Mouse (Mus musculus) embryonic facial prominence, embryonic 15.5 days (tissue): ENCODE data around the gene Saa4. TPM values are rescaled to one million over a fixed set of nuclear protein-coding genes. Genes with fewer than 3 reads are reported as not detected.
"Not testable (repeated sequence)": the region's sequence is repeated elsewhere in the genome, so short reads cannot be mapped to it uniquely, and the experiment has no call there.

Experiments used
- ATAC-seq: fragments of 200-750 bp; cut with Nextera tagmentation; 2 replicates; pipeline ENCODE4 v1.8.0; 2017; ENCODE audit warnings: low read depth, moderate TSS enrichment; ENCODE audit not compliant: insufficient number of reproducible peaks, low FRiP score, low TSS enrichment
- H3K27ac ChIP-seq: fragments of 300-500 bp; sonication (generic); replicated peaks from 2 replicates; pipeline ENCODE4 v1.5.1; 2015; ENCODE audit warnings: mild to moderate bottlenecking, inconsistent platforms
- H3K27me3 ChIP-seq: fragments of 300-500 bp; sonication (generic); 2 replicates; pipeline ENCODE4 v1.6.1; 2015; ENCODE audit warnings: inconsistent platforms
- H3K36me3 ChIP-seq: fragments of 300-500 bp; sonication (generic); 2 replicates; pipeline ENCODE4 v1.6.1; 2015; ENCODE audit warnings: mild to moderate bottlenecking, inconsistent platforms
- H3K4me1 ChIP-seq: fragments of 300-500 bp; sonication (generic); 2 replicates; pipeline ENCODE4 v1.6.1; 2015; ENCODE audit warnings: inconsistent platforms
- H3K4me2 ChIP-seq: fragments of 300-500 bp; sonication (generic); replicated peaks from 2 replicates; pipeline ENCODE4 v1.6.1; 2015; ENCODE audit warnings: mild to moderate bottlenecking, inconsistent platforms
- H3K4me3 ChIP-seq: fragments of 300-500 bp; sonication (generic); replicated peaks from 2 replicates; pipeline ENCODE4 v1.5.1; 2015; ENCODE audit warnings: mild to moderate bottlenecking, inconsistent platforms
- H3K9ac ChIP-seq: fragments of 300-500 bp; sonication (generic); 2 replicates; pipeline ENCODE4 v1.6.1; 2015; ENCODE audit warnings: inconsistent platforms
- H3K9me3 ChIP-seq: fragments of 300-500 bp; sonication (generic); replicated peaks from 2 replicates; pipeline ENCODE4 v1.6.1; 2016; ENCODE audit warnings: inconsistent platforms
- WGBS: fragments of 180-500 bp; shearing (Covaris S2); methylation state at CpG from one replicate; pipeline ENCODE4 v1.1.7; 2015; 5-methylcytosine and 5-hydroxymethylcytosine counted together
- polyA plus RNA-seq: library from polyadenylated mRNA; unstranded; fragments of >200 nt; fragmentation: Nextera tagmentation; extraction: Ambion mirVana; gene quantifications from 2 replicates; pipeline ENCODE4 v1.2.1, GENCODE M21; 2015

Saa4 gene
- polyA plus RNA-seq, 1 experiment from 2014 or later: not detected

GRCm38 (mm10) chr7:46740041-46740440 is 7.6 kb upstream of the Saa4 start:
- not testable (repeated sequence) for H3K4me3 ChIP-seq, ATAC-seq, H3K9me3 ChIP-seq, H3K36me3 ChIP-seq, H3K27ac ChIP-seq, H3K27me3 ChIP-seq, H3K4me1 ChIP-seq, H3K4me2 ChIP-seq, H3K9ac ChIP-seq
- 77% methylated on average over 5 of the region's 5 CpGs for WGBS

- 75% methylated on average over 12 of the region's 12 CpGs for WGBS
- Histone ChIP-seq H3K4me3 (no peak overlapping the region), H3K27ac (no peak overlapping the region)
Measured at GRCm38 (mm10) chr7:46738561-46739460, 6.4 kb upstream of the Saa4 start.

DNA sequence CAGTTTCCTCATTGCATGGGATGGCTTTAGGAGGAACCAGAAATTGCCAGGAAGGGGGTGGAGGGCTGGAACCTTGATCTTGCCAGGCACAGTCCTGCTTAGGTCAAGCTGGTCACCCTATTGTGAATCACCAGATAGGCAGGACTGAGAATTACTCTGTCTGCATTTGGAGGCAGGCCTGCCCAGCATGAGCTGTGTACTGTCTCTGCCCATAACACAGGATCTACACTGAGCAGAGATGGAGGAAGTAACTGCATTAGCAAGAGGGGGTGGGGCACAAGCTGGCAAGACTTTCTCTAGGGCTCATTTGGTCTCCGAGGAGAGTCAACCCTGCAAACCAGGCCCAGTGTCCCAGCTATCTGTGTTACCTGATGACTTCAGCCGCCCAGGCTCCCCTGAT is 2.6 kb upstream of the Saa4 start:
- Histone ChIP-seq H3K4me2 (no peak overlapping the region), H3K4me3 (no peak overlapping the region), H3K9me3 (no peaks in the 10 kb centered on the region), H3K27me3 (no peaks in the 10 kb centered on the region), H3K9ac (no peak overlapping the region), H3K27ac (no peak overlapping the region), H3K36me3 (no peaks in the 10 kb centered on the region), H3K4me1 (no peaks in the 10 kb centered on the region)
- WGBS: 75% methylated on average over 2 of the region's 2 CpGs
- ATAC-seq: no peak

More at GRCm38 (mm10) chr7:46738561-46739460, 6.4 kb upstream of the Saa4 start:
- H3K36me3 ChIP-seq: no peaks in the 10 kb centered on the region
- no peak for ATAC-seq
- H3K9ac ChIP-seq: no peak overlapping the region
- no peaks in the 10 kb centered on the region for H3K9me3 ChIP-seq
- H3K27me3 ChIP-seq: no peaks in the 10 kb centered on the region
- H3K4me1 ChIP-seq: no peaks in the 10 kb centered on the region
- H3K4me2 ChIP-seq: no peak overlapping the region

- no peaks in the 10 kb centered on the region for H3K36me3 ChIP-seq
- no peaks in the 10 kb centered on the region for H3K4me1 ChIP-seq
- no peak for ATAC-seq
- no peak overlapping the region for H3K27ac ChIP-seq
- WGBS: 78% methylated on average over 1 of the region's 1 CpGs
- H3K4me3 ChIP-seq: no peak overlapping the region
- no peaks in the 10 kb centered on the region for H3K27me3 ChIP-seq
- H3K9me3 ChIP-seq: no peaks in the 10 kb centered on the region
- H3K9ac ChIP-seq: no peak overlapping the region
- H3K4me2 ChIP-seq: no peak overlapping the region
Measured at GRCm38 (mm10) chr7:46727584-46727983, 4.8 kb downstream of the Saa4 start.

DNA sequence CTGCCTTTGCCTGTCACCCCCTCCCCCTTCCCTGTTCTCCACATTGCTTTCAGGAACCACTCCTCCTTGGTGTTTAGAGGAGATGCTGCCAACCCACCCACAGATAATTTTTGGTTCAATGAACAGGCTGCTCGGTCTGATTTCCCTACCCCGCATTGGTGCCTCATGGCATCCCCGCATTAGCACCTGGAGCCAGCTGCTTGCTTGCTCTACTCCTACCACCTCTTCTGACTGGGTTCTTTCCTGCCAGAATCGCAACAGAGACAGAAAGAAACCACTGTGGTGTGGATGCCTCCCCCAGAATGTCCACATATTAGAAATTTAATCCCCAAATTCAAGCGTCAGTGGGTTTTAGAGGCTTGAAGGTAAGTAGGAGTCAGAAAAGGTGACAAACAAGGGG is 8.0 kb downstream of the Saa4 start:
- no peaks in the 10 kb centered on the region for H3K4me1 ChIP-seq
- H3K27ac ChIP-seq: no peak overlapping the region
- H3K9me3 ChIP-seq: no peaks in the 10 kb centered on the region
- no peaks in the 10 kb centered on the region for H3K36me3 ChIP-seq
- no peak overlapping the region for H3K4me3 ChIP-seq
- H3K9ac ChIP-seq: no peak overlapping the region
- no peak for ATAC-seq
- no peak overlapping the region for H3K4me2 ChIP-seq
- WGBS: 73% methylated on average over 5 of the region's 5 CpGs
- 0 out of 2 replicates have a peak, but pooled peaks cover 4% of the 10 kb centered on the region for H3K27me3 ChIP-seq

GRCm38 (mm10) chr7:46723849-46724248 is 8.6 kb downstream of the Saa4 start:
- Histone ChIP-seq H3K4me1 (no peaks in the 10 kb centered on the region), H3K27me3 (0 out of 2 replicates have a peak, but pooled peaks cover 4% of the 10 kb centered on the region), H3K9ac (no peak overlapping the region), H3K9me3 (no peaks in the 10 kb centered on the region), H3K4me2 (no peak overlapping the region), H3K36me3 (no peaks in the 10 kb centered on the region), H3K27ac (no peak overlapping the region), H3K4me3 (no peak overlapping the region)
- 88% methylated on average over 3 of the region's 3 CpGs for WGBS
- ATAC-seq: no peak

- WGBS: 92% methylated on average over 6 of the region's 6 CpGs
- ATAC-seq: no peak
- no peak overlapping the region for H3K9ac ChIP-seq
- no peaks in the 10 kb centered on the region for H3K4me1 ChIP-seq
- H3K4me3 ChIP-seq: no peak overlapping the region
- no peak overlapping the region for H3K4me2 ChIP-seq
- no peaks in the 10 kb centered on the region for H3K36me3 ChIP-seq
- H3K27me3 ChIP-seq: 0 out of 2 replicates have a peak, but pooled peaks cover 4% of the 10 kb centered on the region
- H3K27ac ChIP-seq: no peak overlapping the region
- no peaks in the 10 kb centered on the region for H3K9me3 ChIP-seq
Measured at GRCm38 (mm10) chr7:46723354-46723753, 9.0 kb downstream of the Saa4 start.

- Histone ChIP-seq H3K4me3 (no peak overlapping the region), H3K27ac (no peak overlapping the region), H3K27me3 (0 out of 2 replicates have a peak, but pooled peaks cover 4% of the 10 kb centered on the region), H3K4me1 (no peaks in the 10 kb centered on the region), H3K4me2 (no peak overlapping the region), H3K9me3 (no peaks in the 10 kb centered on the region), H3K36me3 (no peaks in the 10 kb centered on the region), H3K9ac (no peak overlapping the region)
- ATAC-seq: no peak
- 72% methylated on average over 9 of the region's 9 CpGs for WGBS
Measured at GRCm38 (mm10) chr7:46720460-46720859, 11.9 kb downstream of the Saa4 start.

GRCm38 (mm10) chr7:46719526-46719925 is 12.9 kb downstream of the Saa4 start:
- Histone ChIP-seq H3K4me1 (no peaks in the 10 kb centered on the region), H3K27me3 (0 out of 2 replicates have a peak, but pooled peaks cover 4% of the 10 kb centered on the region), H3K9ac (no peak overlapping the region), H3K4me2 (no peak overlapping the region), H3K27ac (no peak overlapping the region), H3K9me3 (no peaks in the 10 kb centered on the region), H3K36me3 (no peaks in the 10 kb centered on the region), H3K4me3 (no peak overlapping the region)
- 76% methylated on average over 7 of the region's 7 CpGs for WGBS
- no peak for ATAC-seq

- H3K36me3 ChIP-seq: no peaks in the 10 kb centered on the region
- 0 out of 2 replicates have a peak, but pooled peaks cover 4% of the 10 kb centered on the region for H3K27me3 ChIP-seq
- no peak for ATAC-seq
- H3K4me3 ChIP-seq: no peak overlapping the region
- H3K9me3 ChIP-seq: no peaks in the 10 kb centered on the region
- WGBS: 79% methylated on average over 7 of the region's 7 CpGs
- no peak overlapping the region for H3K9ac ChIP-seq
- H3K27ac ChIP-seq: no peak overlapping the region
- no peaks in the 10 kb centered on the region for H3K4me1 ChIP-seq
- no peak overlapping the region for H3K4me2 ChIP-seq
Measured at GRCm38 (mm10) chr7:46718591-46719270, 13.7 kb downstream of the Saa4 start.

- Histone ChIP-seq H3K4me1 (no peaks in the 10 kb centered on the region), H3K27me3 (0 out of 2 replicates have a peak, but pooled peaks cover 4% of the 10 kb centered on the region), H3K9me3 (no peaks in the 10 kb centered on the region), H3K4me2 (no peak overlapping the region), H3K9ac (no peak overlapping the region), H3K27ac (no peak overlapping the region), H3K4me3 (no peak overlapping the region), H3K36me3 (no peaks in the 10 kb centered on the region)
- WGBS: 45% methylated on average over 5 of the region's 5 CpGs
- no peak for ATAC-seq
Measured at GRCm38 (mm10) chr7:46716897-46717296, 15.5 kb downstream of the Saa4 start.
